Mouse (Mus musculus) heart, adult 2 months (tissue): Measurements from ENCODE around the gene H2al1o.
"Not testable (repeated sequence)": the region's sequence is repeated elsewhere in the genome, so short reads cannot be mapped to it uniquely, and the experiment has no call there.

Experiments used
- CTCF ChIP-seq: fragments of 200-600 bp; IDR thresholded peaks from 2 replicates; pipeline ENCODE4 v1.8.1; 2022; ENCODE audit warnings: antibody characterized with exemption, mild to moderate bottlenecking, moderate library complexity
- EP300 ChIP-seq: fragments of 200-500 bp; IDR thresholded peaks from 2 replicates; pipeline ENCODE4 v1.6.1; 2011; ENCODE audit warnings: low read depth, low read length, control low read depth; ENCODE audit not compliant: insufficient read depth
- POLR2A ChIP-seq: fragments of 200-500 bp; IDR thresholded peaks from 2 replicates; pipeline ENCODE4 v1.6.1; 2011; ENCODE audit warnings: mild to moderate bottlenecking, low read depth, low read length, control low read depth; ENCODE audit not compliant: insufficient read depth

- TF ChIP-seq CTCF, EP300, POLR2A: not testable (repeated sequence)
Observed at GRCm38 (mm10) chrX:9572309-9572708, at the start of gene H2al1o.
